Mouse (Mus musculus): Measurements from ENCODE around the gene Mfsd9.

DNA sequence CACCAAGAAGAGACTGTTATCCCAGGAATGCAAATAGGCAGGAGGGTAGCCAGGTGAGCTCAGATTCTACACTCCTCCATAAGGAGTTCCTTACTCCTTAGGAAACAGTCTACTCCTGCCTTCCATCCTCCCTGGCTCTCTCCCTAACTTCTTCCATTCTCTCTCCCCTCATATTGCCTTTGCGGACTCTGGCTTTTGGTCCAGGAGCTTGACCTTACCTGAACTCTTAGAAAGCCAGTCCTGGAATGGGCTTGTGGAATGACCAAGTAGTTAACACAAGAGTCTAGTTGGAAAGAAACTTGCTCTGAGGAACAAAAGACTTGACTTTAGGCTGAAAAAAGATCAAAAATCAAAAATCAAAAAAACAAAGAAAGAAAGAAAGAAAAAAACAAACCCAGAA lies 61.9 kb downstream of the Mfsd9 start:
- TF ChIP-seq CTCF (IDR thresholded peaks at IDR 0.05; ENCODE audit: control insufficient read depth, insufficient read depth, low read length) (no peak), POLR2A (IDR thresholded peaks at IDR 0.05; ENCODE audit: borderline replicate concordance, control insufficient read depth, low read depth, low read length) (no peak)

All from bone marrow, adult 2 months (tissue).